Mouse (Mus musculus): Measurements from ENCODE around the gene Rbm6. TPM values are rescaled to one million over a fixed set of nuclear protein-coding genes. Genes with fewer than 3 reads are reported as not detected.
A peak's percentile ranks its signal among the peaks of the same experiment; 100 is the strongest.

Rbm6 gene
- polyA plus RNA-seq, 1 experiment from 2014 or later, result 71.2 TPM

DNA sequence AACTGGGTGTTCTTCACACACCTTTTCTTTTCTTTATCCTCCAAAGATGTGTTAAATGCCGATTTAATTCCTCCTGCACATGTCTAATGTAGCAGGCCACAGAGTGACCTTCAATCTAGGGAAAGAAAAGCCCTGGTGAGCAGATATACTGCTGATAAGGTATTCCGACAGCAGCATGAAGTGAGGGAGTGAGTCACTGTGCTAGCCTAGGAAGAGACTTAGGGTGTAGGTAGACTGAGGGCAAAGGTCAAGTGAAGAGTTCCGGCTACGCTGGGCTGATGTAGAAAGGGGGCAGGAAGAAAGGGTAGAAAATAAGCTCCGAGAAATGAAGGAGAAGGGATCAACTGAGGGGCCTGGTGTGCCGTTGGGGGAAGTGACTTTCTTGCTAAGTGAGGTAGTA lies 17.2 kb upstream of the Rbm6 start:
- H3K27ac ChIP-seq (ENCODE audit: low read length), result peak overlapping the region; percentile 90
- peak overlapping the region; percentile 5 for H3K4me3 ChIP-seq (replicated peaks; ENCODE audit: low read length)
- H3K36me3 ChIP-seq (ENCODE audit: control insufficient read depth, insufficient read depth, low read length), result no peaks in the 10 kb centered on the region
- WGBS, result 54% methylated on average over 6 of the region's 6 CpGs
- no peaks in the 10 kb centered on the region for H3K27me3 ChIP-seq (ENCODE audit: control insufficient read depth, insufficient read depth, low read length)
- peak overlapping the region; percentile 9; the same call in 1 of the 2 replicates for H3K9ac ChIP-seq (ENCODE audit: low read length)
- no peak for ATAC-seq (ENCODE audit: insufficient read depth, low FRiP score)
- H3K4me2 ChIP-seq (ENCODE audit: low read depth, low read length), result peak overlapping the region; percentile 88
- H3K4me1 ChIP-seq (ENCODE audit: control insufficient read depth, insufficient read depth, low read length), result peaks cover 11% of the 10 kb centered on the region
- no peaks in the 10 kb centered on the region for H3K9me3 ChIP-seq (replicated peaks; ENCODE audit: control insufficient read depth, low read length)

DNA sequence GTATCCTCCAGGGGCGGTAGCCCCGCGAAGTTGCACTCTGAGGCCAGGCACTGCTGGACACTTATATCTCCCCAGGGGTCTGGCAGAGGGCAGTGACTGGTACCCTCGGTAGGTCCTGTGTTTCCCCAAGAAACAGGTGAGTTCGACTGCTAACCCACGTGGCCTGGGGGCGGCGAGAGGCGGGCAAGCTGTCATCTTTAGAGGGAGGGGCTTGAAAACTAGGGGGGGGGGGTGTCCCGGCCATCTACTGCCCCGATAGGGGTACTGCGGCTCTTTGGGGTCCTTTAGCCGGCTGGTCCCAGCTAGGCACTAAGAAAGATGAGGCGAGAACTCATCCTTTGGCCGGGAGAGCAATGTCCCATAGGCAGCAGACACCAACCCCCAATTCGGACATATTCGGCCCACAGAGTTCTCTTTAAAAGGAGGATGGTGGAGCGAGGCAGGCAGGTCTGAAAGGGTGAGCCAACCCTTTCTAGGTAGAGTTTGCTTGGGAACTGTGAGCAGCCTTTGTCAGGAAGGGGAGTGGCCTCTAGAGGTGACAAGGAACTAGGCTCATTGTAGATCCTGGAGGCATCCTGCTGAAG lies 15.3 kb upstream of the Rbm6 start:
- under 1% methylated on average over 18 of the region's 18 CpGs for WGBS
- ATAC-seq (ENCODE audit: insufficient read depth, low FRiP score), result peak; percentile 53; the same call in 1 of the 2 replicates
- H3K4me2 ChIP-seq (ENCODE audit: low read depth, low read length), result peak overlapping the region; percentile 88

DNA sequence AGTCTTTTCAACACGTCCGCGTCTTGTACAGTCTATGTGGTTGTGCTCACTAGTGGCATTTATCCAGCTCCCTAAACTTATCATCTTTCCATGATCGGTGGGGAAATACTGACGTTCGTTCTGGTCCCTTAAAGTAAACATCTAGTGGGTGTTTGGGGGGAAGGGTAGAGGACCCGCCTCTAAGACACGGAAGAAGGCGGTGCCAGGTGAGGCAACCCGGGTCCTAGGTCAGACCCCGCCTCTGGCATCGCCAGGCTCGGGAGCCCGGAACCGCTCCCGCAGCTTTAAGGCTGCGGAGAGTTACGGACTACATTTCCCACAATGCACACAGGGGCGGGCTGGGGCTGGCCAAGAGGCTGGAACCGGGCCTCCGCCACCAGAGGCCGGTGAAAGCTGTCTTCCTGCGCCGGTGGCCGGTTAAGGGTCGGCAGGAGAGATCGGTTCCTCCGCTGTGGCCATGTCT lies 14.8 kb upstream of the Rbm6 start, which contains the start of gene Mon1a:
Gene Mon1a (plus strand): TSS at position 348 of the 463 bp plus-strand sequence.
- Histone ChIP-seq H3K9ac (ENCODE audit: low read length) (peak within 1 kb of the TSS; percentile 89), H3K27ac (ENCODE audit: low read length) (peak within 1 kb of the TSS; percentile 90), H3K4me1 (ENCODE audit: control insufficient read depth, insufficient read depth, low read length) (peaks cover 11% of the 10 kb centered on the region), H3K36me3 (ENCODE audit: control insufficient read depth, insufficient read depth, low read length) (no peaks in the 10 kb centered on the region), H3K4me3 (replicated peaks; ENCODE audit: low read length) (peak within 1 kb of the TSS; percentile 93), H3K27me3 (ENCODE audit: control insufficient read depth, insufficient read depth, low read length) (no peaks in the 10 kb centered on the region), H3K9me3 (replicated peaks; ENCODE audit: control insufficient read depth, low read length) (no peaks in the 10 kb centered on the region), H3K4me2 (ENCODE audit: low read depth, low read length) (peak within 1 kb of the TSS; percentile 88)
- ATAC-seq (ENCODE audit: insufficient read depth, low FRiP score), result peak; percentile 96
- under 1% methylated on average over 28 of the region's 28 CpGs for WGBS

More for the DNA sequence above, 15.3 kb upstream of the Rbm6 start:
- no peaks in the 10 kb centered on the region for H3K36me3 ChIP-seq (ENCODE audit: control insufficient read depth, insufficient read depth, low read length)
- H3K9me3 ChIP-seq (replicated peaks; ENCODE audit: control insufficient read depth, low read length), result no peaks in the 10 kb centered on the region
- peaks cover 11% of the 10 kb centered on the region for H3K4me1 ChIP-seq (ENCODE audit: control insufficient read depth, insufficient read depth, low read length)
- H3K4me3 ChIP-seq (replicated peaks; ENCODE audit: low read length), result peak overlapping the region; percentile 93
- H3K27ac ChIP-seq (ENCODE audit: low read length), result peak overlapping the region; percentile 90
- peak overlapping the region; percentile 89 for H3K9ac ChIP-seq (ENCODE audit: low read length)
- no peaks in the 10 kb centered on the region for H3K27me3 ChIP-seq (ENCODE audit: control insufficient read depth, insufficient read depth, low read length)

DNA sequence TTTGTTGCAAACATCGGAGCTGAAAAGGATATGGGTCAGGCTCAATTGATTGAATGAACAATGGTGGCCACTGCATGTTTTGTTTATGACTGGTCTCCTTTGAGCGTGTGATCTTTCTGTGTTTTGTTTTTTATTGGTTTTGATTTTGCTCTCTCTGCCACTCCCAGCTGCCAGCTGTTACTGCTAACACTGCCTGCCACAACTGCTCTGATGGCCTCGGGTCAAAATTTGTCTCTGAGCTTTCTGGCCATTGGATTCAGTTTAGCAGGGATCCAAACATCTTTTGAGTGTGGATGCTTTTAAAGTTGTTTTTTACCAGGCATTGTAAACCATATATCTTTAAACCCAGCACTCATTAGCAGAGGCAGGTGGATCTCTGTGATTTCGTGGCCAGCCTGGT lies 7.4 kb upstream of the Rbm6 start:
- Histone ChIP-seq H3K4me3 (replicated peaks; ENCODE audit: low read length) (no peak overlapping the region), H3K9me3 (replicated peaks; ENCODE audit: control insufficient read depth, low read length) (no peaks in the 10 kb centered on the region), H3K27ac (ENCODE audit: low read length) (no peak overlapping the region), H3K36me3 (ENCODE audit: control insufficient read depth, insufficient read depth, low read length) (no peaks in the 10 kb centered on the region), H3K4me2 (ENCODE audit: low read depth, low read length) (no peak overlapping the region), H3K9ac (ENCODE audit: low read length) (no peak overlapping the region), H3K27me3 (ENCODE audit: control insufficient read depth, insufficient read depth, low read length) (no peaks in the 10 kb centered on the region), H3K4me1 (ENCODE audit: control insufficient read depth, insufficient read depth, low read length) (no peaks in the 10 kb centered on the region)
- ATAC-seq (ENCODE audit: insufficient read depth, low FRiP score), result no peak
- WGBS, result 68% methylated on average over 4 of the region's 4 CpGs

DNA sequence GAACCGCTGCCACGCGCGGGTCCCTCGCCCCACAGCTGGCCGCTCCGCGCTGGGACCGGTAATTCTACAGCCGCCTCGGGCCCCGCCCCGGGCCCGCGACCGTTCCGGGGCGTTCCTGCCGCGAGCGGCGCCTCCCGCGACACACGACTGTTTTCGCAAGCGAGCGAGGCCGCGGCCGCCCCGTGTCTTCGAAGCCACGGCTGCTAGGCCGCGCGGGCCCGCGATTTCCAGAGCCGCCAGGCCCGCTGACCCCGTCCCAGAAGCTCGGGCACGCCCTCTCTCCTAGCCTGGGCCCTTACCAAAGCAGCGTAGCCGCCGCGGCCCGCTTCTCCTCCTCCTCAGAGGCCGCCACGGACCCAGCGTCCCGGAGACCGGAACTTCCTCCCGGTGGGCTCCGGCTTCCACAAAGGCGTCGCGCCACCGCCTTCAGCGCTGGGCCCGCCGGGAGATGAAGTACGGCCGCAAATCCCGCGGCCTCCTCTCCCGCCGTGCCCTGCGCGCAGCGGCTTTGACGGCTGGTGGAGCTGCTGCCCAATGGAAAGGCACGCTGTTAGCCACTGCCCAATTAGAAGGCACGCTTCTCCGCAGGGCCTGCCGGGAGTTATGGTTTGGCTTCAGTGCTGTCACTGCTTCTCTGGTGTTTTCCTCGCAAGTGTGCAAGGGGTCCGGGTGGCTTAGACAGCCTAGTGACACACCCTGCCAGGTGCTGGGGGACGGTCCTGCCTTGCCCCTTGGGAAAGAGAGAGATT lies 513 bp downstream of the Rbm6 start:
- H3K9me3 ChIP-seq (replicated peaks; ENCODE audit: control insufficient read depth, low read length), result no peaks in the 10 kb centered on the region
- WGBS, result under 1% methylated on average over 79 of the region's 80 CpGs
- ATAC-seq (ENCODE audit: insufficient read depth, low FRiP score), result peak; percentile 98
- H3K4me3 ChIP-seq (replicated peaks; ENCODE audit: low read length), result peak overlapping the region; percentile 95
- H3K4me2 ChIP-seq (ENCODE audit: low read depth, low read length), result peak overlapping the region; percentile 81
- H3K27ac ChIP-seq (ENCODE audit: low read length), result peak overlapping the region; percentile 98
- H3K4me1 ChIP-seq (ENCODE audit: control insufficient read depth, insufficient read depth, low read length), result peaks cover 11% of the 10 kb centered on the region
- peak overlapping the region; percentile 99 for H3K9ac ChIP-seq (ENCODE audit: low read length)
- H3K27me3 ChIP-seq (ENCODE audit: control insufficient read depth, insufficient read depth, low read length), result no peaks in the 10 kb centered on the region
- H3K36me3 ChIP-seq (ENCODE audit: control insufficient read depth, insufficient read depth, low read length), result no peaks in the 10 kb centered on the region

DNA sequence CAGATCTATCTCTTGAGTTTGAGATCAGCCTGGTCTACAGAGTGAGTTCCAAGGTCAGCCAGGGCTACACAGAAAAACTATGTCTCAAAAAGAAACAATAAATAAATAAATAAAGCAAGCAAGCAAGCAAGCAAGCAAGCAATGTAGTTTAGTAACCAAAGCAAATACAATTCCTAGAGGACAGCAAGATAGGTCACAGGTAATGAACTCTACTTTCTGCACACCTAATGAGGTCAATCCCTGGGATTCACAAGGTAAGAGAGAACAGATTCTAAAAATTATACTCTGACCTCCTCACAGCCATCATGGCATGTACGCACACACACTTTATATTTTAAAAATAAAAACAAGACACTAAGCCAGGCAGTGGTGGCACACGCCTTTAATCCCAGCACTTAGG lies 7.0 kb downstream of the Rbm6 start:
- Histone ChIP-seq H3K36me3 (ENCODE audit: control insufficient read depth, insufficient read depth, low read length) (no peaks in the 10 kb centered on the region), H3K9ac (ENCODE audit: low read length) (no peak overlapping the region), H3K4me2 (ENCODE audit: low read depth, low read length) (no peak overlapping the region), H3K4me3 (replicated peaks; ENCODE audit: low read length) (no peak overlapping the region), H3K27me3 (ENCODE audit: control insufficient read depth, insufficient read depth, low read length) (no peaks in the 10 kb centered on the region), H3K27ac (ENCODE audit: low read length) (no peak overlapping the region), H3K4me1 (ENCODE audit: control insufficient read depth, insufficient read depth, low read length) (peaks cover 2% of the 10 kb centered on the region), H3K9me3 (replicated peaks; ENCODE audit: control insufficient read depth, low read length) (no peaks in the 10 kb centered on the region)
- no peak for ATAC-seq (ENCODE audit: insufficient read depth, low FRiP score)
- 95% methylated on average over 2 of the region's 2 CpGs for WGBS

DNA sequence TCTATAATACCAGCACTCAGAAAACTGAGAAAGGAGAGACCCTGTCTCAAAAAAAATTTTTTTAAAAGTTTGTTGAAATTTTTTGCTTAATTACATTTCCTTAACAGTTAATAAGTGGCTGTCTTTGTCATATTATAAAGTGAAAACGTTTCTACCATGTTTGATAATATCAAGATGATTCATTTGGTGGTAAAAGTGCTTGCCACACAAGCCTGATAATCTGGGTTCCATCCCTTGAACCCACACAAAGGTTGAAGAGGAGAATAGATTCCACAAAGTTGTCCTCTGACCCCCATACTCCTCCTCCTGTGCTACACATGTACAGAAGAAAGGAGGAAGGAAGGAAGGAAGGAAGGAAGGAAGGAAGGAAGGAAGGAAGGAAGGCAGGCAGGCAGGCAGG lies 8.5 kb downstream of the Rbm6 start:
- WGBS, result 68% methylated on average over 1 of the region's 1 CpGs
- H3K9me3 ChIP-seq (replicated peaks; ENCODE audit: control insufficient read depth, low read length), result no peaks in the 10 kb centered on the region
- no peak overlapping the region for H3K4me3 ChIP-seq (replicated peaks; ENCODE audit: low read length)
- no peak overlapping the region for H3K4me2 ChIP-seq (ENCODE audit: low read depth, low read length)
- no peak for ATAC-seq (ENCODE audit: insufficient read depth, low FRiP score)
- no peak overlapping the region for H3K27ac ChIP-seq (ENCODE audit: low read length)
- no peaks in the 10 kb centered on the region for H3K27me3 ChIP-seq (ENCODE audit: control insufficient read depth, insufficient read depth, low read length)
- peaks cover 3% of the 10 kb centered on the region; the same call in 1 of the 2 replicates for H3K36me3 ChIP-seq (ENCODE audit: control insufficient read depth, insufficient read depth, low read length)
- no peaks in the 10 kb centered on the region for H3K4me1 ChIP-seq (ENCODE audit: control insufficient read depth, insufficient read depth, low read length)
- H3K9ac ChIP-seq (ENCODE audit: low read length), result no peak overlapping the region

DNA sequence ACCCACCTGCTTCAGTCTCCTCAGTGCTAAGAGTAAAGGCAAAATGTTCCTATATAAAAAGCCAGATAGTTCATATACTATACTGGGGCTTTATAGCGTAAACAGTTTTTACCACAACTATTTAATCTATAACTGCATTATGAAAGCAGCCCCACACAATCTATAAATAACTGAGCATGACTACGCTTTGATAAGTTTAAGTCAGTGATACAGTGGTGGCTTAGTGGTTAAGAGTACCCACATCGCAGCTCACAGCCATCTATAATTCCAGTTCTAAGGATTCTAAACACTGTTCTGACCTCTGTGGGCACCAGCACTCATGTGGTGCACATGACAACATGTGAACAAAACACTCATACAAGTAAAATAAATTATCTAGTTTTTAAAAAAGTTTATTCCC lies 14.7 kb downstream of the Rbm6 start:
- H3K4me3 ChIP-seq (replicated peaks; ENCODE audit: low read length), result no peak overlapping the region
- H3K9ac ChIP-seq (ENCODE audit: low read length), result no peak overlapping the region
- H3K27ac ChIP-seq (ENCODE audit: low read length), result no peak overlapping the region
- no peaks in the 10 kb centered on the region for H3K4me1 ChIP-seq (ENCODE audit: control insufficient read depth, insufficient read depth, low read length)
- H3K36me3 ChIP-seq (ENCODE audit: control insufficient read depth, insufficient read depth, low read length), result peaks cover 8% of the 10 kb centered on the region; the same call in 1 of the 2 replicates
- no peak for ATAC-seq (ENCODE audit: insufficient read depth, low FRiP score)
- 86% methylated on average over 3 of the region's 3 CpGs for WGBS
- no peak overlapping the region for H3K4me2 ChIP-seq (ENCODE audit: low read depth, low read length)
- H3K9me3 ChIP-seq (replicated peaks; ENCODE audit: control insufficient read depth, low read length), result no peaks in the 10 kb centered on the region
- no peaks in the 10 kb centered on the region for H3K27me3 ChIP-seq (ENCODE audit: control insufficient read depth, insufficient read depth, low read length)

DNA sequence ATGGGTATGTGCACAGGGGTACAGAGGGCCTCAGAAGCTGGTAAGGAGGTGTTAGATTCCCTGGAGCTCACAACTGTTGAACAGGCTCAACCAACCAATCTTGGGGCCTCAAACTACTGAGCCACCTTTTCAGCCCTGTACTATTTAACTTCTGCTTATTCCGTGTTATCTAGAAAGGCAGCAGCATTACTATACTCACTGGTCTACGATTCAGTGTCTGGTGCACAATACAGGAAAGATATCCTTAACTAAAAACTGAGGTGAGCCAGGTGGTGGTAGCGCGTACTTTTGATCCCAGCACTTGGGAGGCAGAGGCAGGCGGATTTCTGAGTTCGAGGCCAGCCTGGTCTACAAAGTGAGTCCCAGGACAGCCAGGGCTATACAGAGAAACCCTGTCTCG lies 24.1 kb downstream of the Rbm6 start:
- ATAC-seq (ENCODE audit: insufficient read depth, low FRiP score), result no peak
- H3K36me3 ChIP-seq (ENCODE audit: control insufficient read depth, insufficient read depth, low read length), result peaks cover 8% of the 10 kb centered on the region
- 95% methylated on average over 7 of the region's 7 CpGs for WGBS

More for the DNA sequence above, 24.1 kb downstream of the Rbm6 start:
- Histone ChIP-seq H3K4me2 (ENCODE audit: low read depth, low read length) (no peak overlapping the region), H3K9ac (ENCODE audit: low read length) (no peak overlapping the region), H3K27me3 (ENCODE audit: control insufficient read depth, insufficient read depth, low read length) (no peaks in the 10 kb centered on the region), H3K4me3 (replicated peaks; ENCODE audit: low read length) (no peak overlapping the region), H3K9me3 (replicated peaks; ENCODE audit: control insufficient read depth, low read length) (no peaks in the 10 kb centered on the region), H3K4me1 (ENCODE audit: control insufficient read depth, insufficient read depth, low read length) (no peaks in the 10 kb centered on the region), H3K27ac (ENCODE audit: low read length) (no peak overlapping the region)

All from stomach, embryonic 16.5 days (tissue).